Mouse (Mus musculus) testis, postnatal 14 days (tissue): ENCODE results near the gene Vamp4.
"Not testable (repeated sequence)": the region's sequence is repeated elsewhere in the genome, so short reads cannot be mapped to it uniquely, and the experiment has no call there.

Source experiments
- DNase-seq: peaks from one replicate; pipeline ENCODE4 v3.0.0; 2021; ENCODE audit warnings: low spot score

Gene Vamp4

DNA sequence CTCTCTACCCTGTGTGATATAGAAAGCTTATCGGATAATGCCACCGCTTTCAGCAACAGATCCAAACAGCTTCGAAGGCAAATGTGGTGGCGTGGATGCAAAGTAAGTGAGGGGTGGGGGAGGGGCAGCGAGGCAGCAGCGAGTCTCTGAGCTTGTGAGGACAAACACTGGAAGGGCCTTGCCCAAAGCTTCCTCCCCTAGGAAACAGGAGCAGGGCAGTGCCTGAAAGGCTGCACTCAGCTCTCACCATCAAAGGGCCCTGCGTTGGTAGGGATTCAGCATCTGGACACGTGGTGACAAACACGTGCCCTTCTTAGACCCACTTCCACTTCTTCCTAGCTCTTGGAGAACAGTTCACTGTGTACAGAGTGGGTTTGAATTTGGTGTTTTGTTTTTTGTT is 19.1 kb downstream of the Vamp4 start:
- no peak for DNase-seq

DNA sequence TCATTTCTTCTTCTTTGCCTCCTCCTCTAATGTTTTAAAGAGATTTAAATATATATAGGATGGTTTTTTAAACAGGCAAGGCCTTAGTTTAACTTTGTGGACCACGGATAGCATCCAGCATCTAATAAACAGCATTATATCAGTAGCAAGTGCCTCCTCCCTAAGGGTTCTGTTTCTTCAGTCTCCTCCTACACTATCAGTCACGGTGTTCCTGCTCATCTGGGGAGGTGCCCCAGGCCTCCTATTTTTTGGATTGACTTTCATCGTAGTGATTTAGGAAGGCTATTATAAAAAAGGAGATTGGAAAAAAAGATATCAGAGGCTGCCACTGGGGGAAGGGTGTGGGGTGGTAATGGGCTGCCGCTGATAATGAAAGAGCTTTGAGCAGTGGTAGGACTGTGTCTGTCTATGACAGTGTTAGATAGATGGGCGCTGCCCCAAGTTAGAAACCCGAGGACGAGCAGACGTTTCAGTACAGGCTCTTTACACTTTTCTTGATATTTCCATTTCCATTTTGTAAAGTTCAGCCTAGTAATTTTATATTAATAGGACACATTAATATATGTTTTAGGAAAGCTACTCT is 20.2 kb downstream of the Vamp4 start:
- DNase-seq = no peak

GRCm38 (mm10) chr1:162597379-162598102 is 27.2 kb downstream of the Vamp4 start:
- DNase-seq = no peak

DNA sequence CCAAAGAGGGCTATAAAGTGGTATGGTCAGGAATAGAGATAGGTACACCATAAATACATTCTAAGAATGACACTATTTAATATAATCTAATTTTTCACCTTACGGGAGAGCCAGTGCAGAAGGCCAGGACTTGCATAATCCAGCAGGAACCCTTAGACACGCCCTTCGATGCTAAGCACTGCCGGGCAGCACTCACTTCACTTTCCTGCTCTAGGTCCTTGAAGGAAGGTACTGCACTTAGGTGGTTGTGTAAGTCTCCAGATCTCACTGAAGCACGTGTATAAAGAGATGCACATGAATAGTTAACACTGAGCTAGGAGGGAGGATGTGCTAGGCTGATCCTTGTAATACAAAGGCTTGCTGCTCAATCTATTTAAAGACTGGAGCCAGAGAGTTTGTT is 29.3 kb downstream of the Vamp4 start:
- no peak for DNase-seq

DNA sequence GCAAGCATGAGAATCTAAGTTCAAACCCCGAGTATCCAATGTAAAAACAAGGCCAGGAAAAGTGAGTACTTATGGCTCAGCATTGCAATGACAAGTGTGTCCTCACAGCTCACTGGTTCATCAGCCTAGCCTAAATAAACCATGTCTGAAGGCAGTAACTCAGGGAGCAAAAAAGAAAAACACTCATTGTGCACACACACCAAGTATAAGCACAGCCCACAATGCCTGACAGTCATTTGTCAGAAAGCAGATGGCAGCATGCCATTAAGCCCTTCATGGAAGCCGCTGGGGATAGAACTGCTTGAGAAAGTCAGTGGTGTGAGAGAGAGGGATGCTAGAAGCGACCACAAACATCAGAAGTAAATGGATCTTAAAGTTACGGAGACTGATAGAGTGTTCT is 31.0 kb downstream of the Vamp4 start:
- DNase-seq = no peak

- no peak for DNase-seq
Measured at GRCm38 (mm10) chr1:162608127-162608526, 37.8 kb downstream of the Vamp4 start.

GRCm38 (mm10) chr1:162609633-162610250 is 39.4 kb downstream of the Vamp4 start:
- DNase-seq = no peak

DNA sequence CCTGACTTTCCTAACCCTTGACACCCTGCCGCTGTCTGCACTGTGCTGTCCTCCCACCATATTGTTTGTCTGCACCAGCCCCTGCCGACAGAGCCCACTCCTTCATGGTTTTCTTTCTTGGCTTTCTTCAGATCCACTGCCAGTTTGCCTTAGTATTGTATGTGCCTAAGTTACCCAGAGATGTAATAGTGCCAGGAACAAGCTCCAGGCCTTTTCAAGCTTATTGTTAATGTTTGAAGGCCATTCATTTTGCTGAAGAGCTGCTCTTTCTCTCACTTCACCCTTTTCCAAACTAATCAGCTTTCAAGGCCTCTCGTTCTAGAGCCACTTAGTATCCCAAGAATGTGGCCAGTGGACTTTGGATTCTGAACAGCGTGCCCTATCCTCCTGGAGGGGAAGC is 40.9 kb downstream of the Vamp4 start:
- no peak for DNase-seq

DNA sequence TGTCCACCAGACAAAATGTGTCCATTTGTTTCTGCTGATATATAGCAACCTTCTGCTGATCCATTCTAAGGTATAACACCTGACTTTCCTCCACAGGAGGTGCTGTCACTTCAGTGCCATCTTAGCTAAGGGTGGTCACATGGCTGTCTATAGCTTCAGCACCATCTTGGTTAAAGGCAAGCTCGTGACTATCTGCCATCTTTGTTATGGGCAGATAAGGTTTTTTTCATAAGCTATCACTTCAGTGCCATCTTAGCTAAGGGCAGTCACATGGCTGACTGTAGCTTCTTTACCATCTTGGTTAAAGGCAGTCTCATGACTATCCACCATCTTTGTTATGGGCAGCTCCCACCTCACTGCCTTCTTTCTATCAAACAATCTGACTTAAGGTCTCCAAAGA is 45.2 kb downstream of the Vamp4 start:
- no peak for DNase-seq

- DNase-seq = no peak
Measured at GRCm38 (mm10) chr1:162620487-162620886, 50.2 kb downstream of the Vamp4 start.

- DNase-seq = no peak
Measured at GRCm38 (mm10) chr1:162623895-162624294, 53.6 kb downstream of the Vamp4 start.

GRCm38 (mm10) chr1:162625229-162625628 is 54.9 kb downstream of the Vamp4 start:
- DNase-seq = no peak

DNA sequence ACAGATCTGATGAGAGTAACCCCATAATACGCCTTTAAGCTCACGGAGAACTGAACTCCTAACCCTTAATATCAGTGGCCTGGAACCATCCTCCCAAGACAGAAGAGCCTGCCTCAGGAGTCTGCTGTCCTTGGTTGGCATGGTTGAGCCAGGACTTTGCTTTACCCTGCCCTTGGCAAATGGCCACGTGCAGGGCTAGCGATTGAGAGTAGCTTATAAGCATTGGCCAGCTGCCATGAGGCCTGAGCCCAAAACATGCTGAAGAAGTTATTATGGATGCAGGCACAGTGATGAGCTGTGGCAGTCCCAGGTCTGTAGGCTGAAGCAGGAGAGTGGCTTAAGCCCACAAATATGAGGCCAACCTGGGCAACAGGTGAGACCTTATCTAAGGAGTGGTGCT is 57.5 kb downstream of the Vamp4 start:
- DNase-seq = not testable (repeated sequence)

- not testable (repeated sequence) for DNase-seq
Measured at GRCm38 (mm10) chr1:162628326-162628725, 58.0 kb downstream of the Vamp4 start.

DNA sequence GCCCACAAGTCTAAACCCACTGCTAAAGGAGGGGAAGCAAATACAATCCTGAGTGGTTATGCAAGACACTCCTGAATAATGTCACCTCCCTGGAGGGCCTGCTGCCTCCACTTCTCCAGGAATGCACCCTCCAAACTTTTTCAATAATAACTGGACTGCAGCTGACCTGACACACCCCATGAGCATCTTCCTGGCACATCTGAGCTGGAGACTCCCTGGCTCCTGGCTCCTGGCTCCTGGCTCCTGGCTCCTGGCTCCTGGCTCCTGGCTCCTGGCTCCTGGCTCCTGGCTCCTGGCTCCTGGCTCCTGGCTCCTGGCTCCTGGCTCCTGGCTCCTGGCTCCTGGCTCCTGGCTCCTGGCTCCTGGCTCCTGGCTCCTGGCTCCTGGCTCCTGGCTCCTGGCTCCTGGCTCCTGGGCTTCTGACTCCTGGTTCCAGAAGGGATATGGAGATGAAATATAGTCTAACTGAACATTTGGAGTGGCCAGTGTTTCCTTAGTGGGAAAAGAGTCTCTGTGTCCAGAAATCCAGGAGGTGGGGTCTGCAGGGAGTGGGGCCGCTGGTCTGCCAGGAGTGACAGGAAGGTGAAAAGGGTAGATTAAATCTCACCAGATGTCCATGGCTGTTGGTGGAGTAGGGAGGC is 65.1 kb downstream of the Vamp4 start:
- not testable (repeated sequence) for DNase-seq

GRCm38 (mm10) chr1:162636516-162636915 is 66.2 kb downstream of the Vamp4 start:
- no peak for DNase-seq

GRCm38 (mm10) chr1:162638535-162638934 is 68.2 kb downstream of the Vamp4 start:
- DNase-seq = no peak

- no peak for DNase-seq
Measured at GRCm38 (mm10) chr1:162639051-162639750, 68.9 kb downstream of the Vamp4 start, which contains the start of gene Myoc. Myoc (plus strand) TSS chr1:162639155.

GRCm38 (mm10) chr1:162639861-162640260 is 69.5 kb downstream of the Vamp4 start:
- no peak for DNase-seq

GRCm38 (mm10) chr1:162642591-162642990 is 72.3 kb downstream of the Vamp4 start:
- DNase-seq = no peak

DNA sequence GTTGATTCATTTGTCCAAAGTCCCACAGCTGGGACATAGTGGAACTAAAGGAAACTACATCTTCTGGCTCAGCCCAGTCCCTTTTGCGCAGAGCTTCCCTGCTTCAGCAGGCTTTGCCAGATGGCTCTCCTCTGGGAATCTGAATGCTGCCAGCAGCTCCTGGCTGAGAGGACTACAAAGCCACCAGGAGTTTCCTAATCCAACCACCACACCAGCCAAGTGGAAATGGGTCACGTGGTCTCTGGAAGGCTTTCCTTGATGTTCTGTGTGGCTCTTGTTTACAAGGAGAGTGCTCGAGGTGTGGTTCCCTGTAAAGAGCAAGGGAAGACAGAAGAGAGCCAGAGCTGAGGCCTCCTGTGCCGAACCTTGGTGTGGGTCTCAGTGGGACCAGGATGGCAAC is 73.4 kb downstream of the Vamp4 start:
- peak; percentile 31 for DNase-seq

DNA sequence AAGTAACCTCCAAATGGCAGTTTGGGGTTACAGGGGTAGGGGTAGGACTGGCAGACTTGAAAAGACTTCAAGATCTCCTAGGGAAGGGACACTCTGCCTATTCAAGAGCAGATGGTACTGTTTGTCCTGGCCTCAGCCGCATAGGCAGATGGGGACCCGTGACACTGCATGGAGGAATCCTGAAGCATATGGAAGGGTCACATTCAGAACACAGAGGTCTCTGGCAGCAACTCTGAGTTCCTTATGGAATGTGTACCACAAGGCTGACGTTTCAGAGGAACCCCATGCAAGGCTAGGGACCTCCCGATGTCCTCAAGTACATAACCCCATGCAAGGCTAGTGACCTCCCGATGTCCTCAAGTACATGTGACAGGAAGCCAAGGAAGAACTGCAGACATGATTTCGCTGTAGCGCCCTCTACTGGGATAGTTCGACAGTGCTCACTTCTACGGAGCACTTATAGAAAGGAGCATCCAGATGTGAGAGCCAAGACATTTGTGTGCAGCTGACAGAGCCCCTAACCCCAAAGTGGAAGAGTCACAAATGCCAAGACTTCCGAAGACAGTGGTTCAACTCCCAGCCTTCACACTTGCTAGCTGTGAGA is 75.9 kb downstream of the Vamp4 start:
- DNase-seq = no peak
